Mouse (Mus musculus): ENCODE results near the gene Tmem181a.
"Not testable (repeated sequence)": the region's sequence is repeated elsewhere in the genome, so short reads cannot be mapped to it uniquely, and the experiment has no call there.

The Tmem181a gene

DNA sequence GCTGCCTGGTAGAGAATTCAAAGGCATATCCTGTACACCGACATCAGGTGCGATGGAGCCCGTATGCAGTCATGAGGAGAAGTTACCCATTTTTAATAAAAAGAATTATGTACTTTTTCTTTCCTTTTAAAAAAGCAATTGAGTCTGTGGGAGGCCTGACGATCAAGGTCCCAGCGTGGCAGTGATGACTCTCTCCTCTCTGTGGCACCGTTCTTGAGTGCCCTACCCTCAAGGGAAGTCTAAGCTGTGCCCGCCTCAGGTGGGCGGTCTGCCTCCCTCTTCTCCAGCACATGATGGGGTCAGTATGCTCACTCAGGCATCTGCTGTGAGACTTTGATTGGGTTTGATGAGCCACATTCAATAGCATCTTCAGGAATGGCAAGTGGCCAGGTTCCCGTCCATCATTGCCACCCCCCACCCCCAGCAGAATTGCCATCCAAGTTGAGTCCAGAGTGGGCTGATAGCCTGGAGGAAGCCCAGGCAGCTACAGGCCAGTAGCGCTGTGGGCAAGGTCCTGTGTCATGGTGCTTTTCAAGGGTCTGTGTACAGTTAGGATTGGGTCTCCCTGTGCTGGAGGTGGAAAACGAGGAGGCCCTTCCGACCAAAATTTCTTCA is 49.1 kb downstream of the Tmem181a start:
- DNase-seq (ENCODE audit: extremely low spot score, low spot score): not testable (repeated sequence)

DNA sequence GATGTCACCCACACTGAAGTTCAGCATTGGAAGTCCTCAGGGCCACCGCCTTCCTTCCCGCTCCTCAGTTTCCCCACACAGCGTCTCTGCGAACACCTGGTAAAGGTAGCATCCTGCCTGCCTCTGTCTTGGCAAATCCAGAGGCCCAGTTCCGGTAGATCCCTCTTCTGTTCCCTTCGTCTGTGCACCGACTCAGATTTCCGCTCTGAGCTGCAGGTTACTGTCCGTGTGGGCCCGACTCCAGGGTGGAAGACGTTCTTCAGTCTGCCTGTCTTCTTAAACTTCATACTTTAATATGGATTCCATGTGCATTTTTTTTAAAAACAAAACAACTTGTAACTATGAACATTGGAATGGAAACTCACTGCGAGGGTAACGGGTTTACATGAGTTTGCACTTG is 49.8 kb downstream of the Tmem181a start:
- not testable (repeated sequence) for DNase-seq (ENCODE audit: extremely low spot score, low spot score)

DNA sequence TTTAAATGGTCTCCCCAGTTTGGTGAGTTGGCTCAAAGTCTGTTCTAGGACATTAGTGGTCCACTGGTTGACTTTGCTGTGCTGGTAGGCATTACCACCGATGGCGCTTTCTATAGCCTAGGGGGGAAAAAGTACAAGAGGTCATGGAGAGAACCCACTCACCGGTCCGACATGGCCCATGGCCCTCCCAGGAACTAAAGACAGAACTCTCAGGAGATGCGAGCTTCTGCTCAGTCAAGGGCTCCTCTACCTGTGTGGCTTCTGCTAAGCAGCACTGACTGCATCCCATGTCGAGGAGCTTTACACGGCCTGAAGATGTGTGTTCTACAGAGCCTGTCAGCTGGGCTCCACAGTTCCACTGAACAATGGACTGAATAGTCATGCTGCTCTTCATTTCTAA is 55.1 kb downstream of the Tmem181a start:
- DNase-seq (ENCODE audit: extremely low spot score, low spot score): not testable (repeated sequence)

DNA sequence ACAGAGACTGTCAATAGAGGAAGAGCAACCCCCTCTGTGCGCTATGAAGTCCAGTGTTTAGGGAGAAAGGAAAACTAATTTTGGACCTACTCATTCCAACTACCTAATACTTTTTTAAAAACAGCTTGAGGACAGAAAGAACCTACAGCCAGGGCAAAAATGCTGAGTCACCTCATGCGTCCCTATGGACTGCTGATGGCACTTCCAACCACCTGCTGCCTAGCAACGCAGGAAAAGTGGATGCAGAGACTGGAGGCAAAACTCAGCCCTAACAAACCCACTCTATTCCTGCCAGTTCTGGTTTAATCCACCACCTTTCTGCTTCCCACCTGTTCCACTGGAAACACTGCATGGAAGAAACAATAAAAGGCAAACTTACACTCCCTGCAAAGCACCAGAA is 56.1 kb downstream of the Tmem181a start:
- not testable (repeated sequence) for DNase-seq (ENCODE audit: extremely low spot score, low spot score)

DNA sequence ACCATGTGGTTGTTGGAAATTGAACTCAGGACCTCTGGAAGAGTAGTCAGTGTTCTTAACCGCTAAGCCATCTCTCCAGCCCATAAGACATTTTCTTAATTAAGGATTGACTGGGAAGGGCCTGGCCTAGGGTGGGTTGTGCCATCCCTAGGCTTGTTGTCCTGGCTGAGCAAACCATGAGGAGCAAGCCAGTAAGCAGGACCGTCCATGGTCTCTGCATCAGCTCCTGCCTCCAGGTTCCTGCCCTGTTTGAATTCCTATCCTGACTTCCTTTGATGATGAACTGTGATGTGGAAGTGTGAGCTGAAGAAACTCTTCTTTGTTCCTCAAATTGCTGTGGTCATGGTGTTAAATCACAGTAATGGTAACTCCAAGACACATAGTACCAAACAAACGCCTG is 57.8 kb downstream of the Tmem181a start:
- DNase-seq (ENCODE audit: extremely low spot score, low spot score): not testable (repeated sequence)

DNA sequence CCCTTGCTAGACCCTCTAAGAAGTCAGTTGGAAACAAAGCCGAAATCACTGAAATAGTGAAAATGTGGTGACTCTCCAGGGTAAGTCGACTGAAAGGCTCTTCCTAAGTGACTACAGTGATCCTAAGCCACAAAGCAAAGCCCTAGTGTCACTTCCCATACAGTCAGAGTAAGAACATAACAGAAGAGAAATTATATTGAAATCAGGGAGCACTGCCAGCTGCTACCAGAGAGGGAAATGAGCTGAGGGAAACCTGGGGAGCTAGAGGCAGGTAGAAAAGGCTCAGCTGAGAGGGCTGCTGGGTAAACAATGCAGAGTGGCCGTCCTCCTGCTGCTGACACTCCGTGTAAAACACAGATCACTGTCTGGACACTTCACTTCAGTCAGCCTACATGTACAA is 59.0 kb downstream of the Tmem181a start:
- not testable (repeated sequence) for DNase-seq (ENCODE audit: extremely low spot score, low spot score)

DNA sequence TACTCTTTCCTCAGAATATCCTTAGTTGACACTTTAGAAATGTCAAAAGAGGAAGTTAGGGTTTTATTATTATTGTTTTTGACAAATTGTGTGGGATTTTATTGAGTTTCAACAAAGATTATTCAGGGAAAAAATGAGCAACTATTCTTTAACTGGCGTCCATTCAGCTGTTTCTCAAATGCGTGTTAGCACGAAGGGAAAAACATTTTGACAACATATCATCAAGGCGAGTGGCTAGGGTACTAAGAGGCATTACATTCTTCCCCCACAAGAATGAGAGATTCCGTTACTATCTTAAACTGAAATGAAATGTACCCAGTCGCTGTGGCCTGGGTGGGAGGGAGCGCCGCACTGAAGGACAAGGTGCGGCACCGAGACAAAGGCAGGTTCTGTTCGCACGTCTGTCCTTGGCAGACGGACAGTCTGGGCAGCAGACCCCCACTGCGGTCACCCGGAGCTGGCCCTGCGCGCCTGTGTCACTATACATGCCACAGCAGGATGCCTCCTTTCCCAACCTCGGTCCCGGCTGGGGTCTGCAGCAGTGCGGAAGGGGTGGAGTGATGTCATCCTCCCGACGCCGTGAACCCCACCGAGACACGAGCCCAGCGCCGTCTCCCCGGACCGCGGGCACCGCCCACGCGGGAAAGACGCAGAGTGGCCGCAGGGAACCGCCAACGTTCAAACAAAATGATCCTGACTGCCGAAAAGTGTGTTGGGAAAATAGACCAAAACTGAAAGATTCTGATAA is 59.9 kb downstream of the Tmem181a start:
- DNase-seq (ENCODE audit: extremely low spot score, low spot score): peak; percentile 15

DNA sequence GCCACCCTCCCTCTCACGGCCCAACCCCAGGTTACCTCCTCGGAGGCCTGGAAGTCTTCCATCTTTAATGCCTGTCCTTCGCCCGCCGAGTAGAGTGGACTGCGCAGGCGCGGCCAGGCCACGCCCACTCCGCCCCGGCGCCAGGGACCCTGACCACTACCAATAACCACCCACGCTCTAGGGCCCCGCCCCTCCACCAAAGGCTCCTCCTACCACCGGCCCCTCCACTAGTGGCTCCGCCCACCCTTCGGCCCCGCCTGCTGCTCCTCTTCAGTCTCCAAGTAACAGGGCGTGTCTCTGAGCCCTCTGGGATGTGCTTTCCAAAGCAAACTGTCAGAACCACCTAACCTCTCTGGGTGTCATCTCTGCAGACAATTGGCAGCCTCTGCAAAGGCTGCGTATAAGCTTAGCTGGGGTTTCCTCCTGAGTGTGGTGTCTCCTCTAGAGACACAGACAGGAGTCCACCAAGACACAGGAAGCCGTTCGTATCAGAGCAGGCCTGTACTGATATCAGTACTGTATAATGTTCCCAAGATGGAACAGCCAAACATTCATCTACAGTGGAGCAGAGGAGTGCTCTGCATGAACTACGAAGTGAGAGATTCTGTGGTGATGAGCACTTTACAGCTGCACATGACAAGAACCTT is 60.8 kb downstream of the Tmem181a start, which contains the start of gene Dynlt1a:
TSS of gene Dynlt1a (minus strand) at position 162 of the 647 bp plus-strand sequence.
- DNase-seq (ENCODE audit: extremely low spot score, low spot score): peak; percentile 97

DNA sequence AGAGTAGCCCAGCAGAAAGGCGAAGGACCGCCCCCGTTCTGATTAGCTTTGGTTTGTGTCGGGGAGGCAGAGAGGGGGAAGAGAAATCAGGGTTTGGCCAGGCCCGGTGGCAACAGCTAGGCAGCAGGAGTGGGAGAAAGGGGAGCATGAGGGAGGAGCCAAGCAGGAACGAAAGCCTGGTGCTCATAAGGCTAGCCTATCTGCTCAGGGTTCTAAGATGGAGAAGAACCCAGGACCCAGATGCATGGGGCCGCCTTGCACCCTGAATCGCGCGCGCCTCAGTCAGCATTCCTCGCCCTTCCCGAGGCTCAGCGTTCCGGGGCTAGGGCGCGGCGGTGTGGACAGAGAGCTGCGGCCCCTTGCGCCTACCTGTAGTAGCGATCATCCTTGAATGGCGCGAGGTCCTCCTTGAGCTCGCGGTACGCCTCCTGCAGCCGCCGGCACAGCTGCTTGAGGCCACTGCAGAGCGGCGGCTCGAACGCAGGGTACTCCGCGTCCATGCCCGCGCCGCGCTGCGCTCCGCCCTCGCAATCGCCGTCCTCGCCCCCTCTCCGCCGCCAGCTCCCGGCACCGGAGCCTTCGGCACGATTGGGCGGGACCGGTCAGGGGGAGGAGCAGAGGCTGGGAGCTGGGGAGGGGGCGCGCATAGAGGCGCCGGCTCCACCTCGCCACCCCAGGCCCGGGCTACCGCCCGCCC is 64.6 kb downstream of the Tmem181a start:
- DNase-seq (ENCODE audit: extremely low spot score, low spot score): not testable (repeated sequence)

DNA sequence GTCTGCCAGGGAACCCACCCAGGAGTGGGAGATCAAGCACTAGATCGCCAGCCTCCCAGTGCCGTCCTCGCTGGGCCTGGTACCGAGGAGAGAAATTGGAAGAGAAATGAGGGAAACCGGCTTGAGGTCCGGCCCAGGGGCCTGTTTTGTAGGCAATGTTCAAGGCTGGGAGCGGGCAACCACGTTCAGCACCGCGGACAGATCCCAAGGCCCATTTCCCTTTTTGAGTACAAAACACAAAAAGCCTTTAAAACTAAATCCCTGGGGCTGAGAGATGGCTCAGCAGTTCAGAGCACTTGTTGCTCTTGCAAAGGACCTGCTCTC is 65.1 kb downstream of the Tmem181a start:
- DNase-seq (ENCODE audit: extremely low spot score, low spot score): not testable (repeated sequence)

DNA sequence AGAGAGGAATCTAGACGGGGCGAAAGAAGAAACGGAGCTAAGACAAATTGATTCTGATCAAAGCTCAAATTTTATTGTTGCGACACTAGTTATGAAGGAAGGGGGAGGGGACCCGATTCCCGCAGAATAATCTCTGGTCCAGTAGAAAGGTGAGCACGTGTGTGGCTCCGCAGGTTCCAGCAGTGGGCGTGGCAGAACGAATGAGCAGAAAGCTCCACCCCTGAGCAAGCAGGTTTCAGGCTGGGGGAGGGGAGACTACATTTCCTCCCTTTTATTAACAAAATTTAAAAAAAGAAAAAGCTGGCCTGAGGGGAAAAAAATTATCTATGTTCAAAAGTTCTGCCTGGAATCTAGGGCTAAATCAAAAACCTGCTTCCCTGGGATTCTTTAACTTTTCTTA is 68.4 kb downstream of the Tmem181a start:
- not testable (repeated sequence) for DNase-seq (ENCODE audit: extremely low spot score, low spot score)

DNA sequence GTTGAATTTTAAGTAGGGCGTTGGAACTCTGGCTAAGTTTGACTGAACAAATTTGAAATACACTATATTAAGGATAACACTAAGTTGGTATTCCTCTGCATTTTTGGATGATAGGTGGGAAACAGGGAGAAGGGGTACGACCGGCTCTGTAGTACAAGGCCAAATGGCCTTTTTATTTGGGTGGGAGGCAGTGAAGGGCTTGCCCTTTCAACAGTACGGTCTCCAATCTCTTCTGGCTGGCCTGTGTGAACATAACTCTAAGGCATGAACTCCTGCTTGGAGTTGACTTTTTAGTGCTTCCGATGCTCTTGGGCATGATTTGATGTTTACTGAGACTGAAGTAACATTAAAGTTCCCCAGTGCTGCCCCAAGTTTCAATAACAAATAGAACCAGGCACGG is 68.9 kb downstream of the Tmem181a start:
- not testable (repeated sequence) for DNase-seq (ENCODE audit: extremely low spot score, low spot score)

DNA sequence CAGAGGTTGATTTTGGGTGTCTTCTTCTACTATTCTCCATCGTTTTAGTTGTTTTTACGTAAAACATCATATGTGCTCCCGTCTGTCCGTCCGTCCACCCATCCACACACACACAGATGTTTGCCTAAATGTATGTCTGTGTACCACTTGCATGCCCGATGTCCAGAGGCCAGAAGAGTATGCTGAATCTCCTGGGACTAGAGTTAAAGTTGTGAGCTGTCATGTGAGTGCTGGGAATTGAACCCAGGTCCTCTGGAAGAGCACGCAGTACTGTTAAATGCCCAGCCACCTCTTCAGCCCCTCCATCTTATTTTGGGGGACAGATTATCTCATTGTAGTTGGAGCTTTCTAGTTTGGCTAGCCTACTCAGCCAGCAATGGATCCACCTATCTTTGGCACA is 70.9 kb downstream of the Tmem181a start:
- not testable (repeated sequence) for DNase-seq (ENCODE audit: extremely low spot score, low spot score)

DNA sequence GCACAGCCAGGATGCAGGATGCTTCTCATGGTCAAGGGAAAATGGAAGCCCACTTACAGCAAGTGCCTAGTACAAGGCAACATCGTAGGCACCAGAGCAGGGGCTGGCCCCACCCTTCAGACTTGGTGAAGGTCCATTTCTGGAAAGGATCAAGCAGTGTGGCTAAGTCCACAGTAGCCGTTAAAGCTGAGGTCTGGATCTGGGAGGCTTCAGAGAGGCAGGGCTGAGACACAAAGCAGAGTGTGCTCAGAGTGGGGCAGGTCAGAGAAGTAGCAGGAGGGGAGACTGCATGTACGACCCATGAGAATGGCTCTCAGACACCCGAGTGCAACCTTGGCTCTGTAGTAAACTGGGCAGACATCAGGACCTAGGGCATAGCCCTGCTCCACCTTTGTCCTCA is 72.3 kb downstream of the Tmem181a start:
- DNase-seq (ENCODE audit: extremely low spot score, low spot score): not testable (repeated sequence)

DNA sequence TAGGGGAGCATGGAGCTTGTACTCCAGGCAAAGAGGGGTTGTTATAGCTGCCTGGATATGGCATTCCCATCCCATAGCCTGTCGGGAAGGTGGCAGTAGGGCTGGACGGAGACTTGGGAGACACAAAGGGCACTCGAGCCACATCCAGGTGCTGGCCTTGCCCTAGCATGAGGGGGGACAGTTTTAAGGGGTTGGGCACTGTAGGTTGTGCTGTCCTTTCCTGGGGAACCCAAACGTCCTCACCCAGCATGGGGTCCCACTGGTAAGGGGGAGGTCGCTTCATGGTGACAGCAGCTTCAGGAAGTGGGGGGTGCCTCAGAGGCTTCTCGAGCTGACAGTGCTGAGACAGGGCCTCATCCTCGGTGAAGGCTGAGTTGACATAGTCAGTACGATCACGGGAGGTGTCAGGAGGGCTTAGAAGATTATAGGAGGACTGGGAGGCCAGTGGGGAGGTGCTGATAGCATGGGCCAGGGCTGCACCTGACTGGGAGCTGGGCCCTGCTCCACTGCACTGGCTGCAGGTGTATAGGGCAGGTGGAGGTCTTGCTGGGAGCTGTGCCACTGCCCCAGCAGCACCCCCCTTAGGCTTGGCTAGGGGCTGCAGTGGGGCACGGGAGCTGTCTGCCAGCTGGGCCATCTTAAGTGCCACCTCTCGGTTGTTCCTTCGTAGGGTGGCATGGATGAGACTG is 86.1 kb downstream of the Tmem181a start:
- DNase-seq (ENCODE audit: extremely low spot score, low spot score): not testable (repeated sequence)

DNA sequence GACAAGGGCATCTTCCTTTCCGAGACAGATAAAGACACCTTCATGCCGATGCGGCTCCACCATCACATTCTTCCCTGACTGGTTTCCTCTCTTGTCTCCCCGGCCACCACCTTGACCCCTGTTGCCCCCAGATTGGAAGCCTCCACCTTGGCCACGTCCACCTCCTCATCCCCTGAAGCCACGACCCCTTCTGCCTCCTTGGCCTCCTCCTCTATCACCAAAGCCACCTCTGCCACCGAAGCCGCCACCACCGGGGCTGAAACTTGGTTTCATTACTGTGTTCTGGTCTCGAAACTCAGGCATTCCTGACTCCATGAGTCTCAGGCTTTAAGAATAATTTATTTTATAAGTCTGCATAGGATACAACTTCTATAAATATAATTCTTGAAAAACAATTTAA is 98.6 kb downstream of the Tmem181a start:
- not testable (repeated sequence) for DNase-seq (ENCODE audit: extremely low spot score, low spot score)
